Mouse (Mus musculus): Measurements from ENCODE around the gene Dock7. TPM values are rescaled to one million over a fixed set of nuclear protein-coding genes. Genes with fewer than 3 reads are reported as not detected.

The Dock7 gene
- polyA plus RNA-seq, 3 experiments from 2014 or later: 0.16 to 0.97 TPM; not detected in 1

DNA sequence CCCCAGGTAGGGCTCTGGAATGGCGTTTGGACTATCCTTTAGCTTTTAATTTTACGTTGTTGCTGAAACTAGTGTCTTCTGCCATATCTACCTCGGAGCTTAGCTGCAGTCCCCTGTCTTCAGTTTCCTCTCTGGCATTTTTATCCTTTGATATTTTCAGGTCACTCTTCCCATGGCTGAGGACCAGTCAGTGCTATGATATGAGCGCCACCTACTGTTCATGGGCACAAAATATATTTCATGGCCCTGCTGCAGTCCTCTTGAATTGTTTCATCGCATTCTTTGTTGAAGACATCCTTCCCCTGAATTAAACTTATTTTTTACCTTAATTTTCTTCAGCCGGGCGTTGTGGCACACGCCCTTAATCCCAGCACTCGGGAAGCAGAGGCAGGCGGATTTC is 233.6 kb downstream of the Dock7 start:
- ATAC-seq: no peak

Other genes with a start within 250 kb of the Dock7 start
- 10 to 100 TPM; 13.8 to 23.4 (median 17.3) TPM for gene Usp1, start 197.1 kb downstream of the Dock7 start, polyA plus RNA-seq (2017; shearing (Covaris generic))
- not detected for gene Angptl3, start 90.0 kb downstream of the Dock7 start, polyA plus RNA-seq (2017; shearing (Covaris generic))
- gene Atg4c, start 73.0 kb upstream of the Dock7 start, polyA plus RNA-seq (2017; shearing (Covaris generic)): 1 to 10 TPM in 1 of 3 experiments, under 1 TPM in 2; 0.72 to 2.2 (median 0.85) TPM
- not detected for gene Gm12689, start 175.0 kb upstream of the Dock7 start, polyA plus RNA-seq (2017; shearing (Covaris generic))

Data from inflammation-experienced regulatory T-cells, adult 6 months (primary cell).